Mouse (Mus musculus) heart, embryonic 12.5 days (tissue): ENCODE results near the gene Wdr37. TPM values are rescaled to one million over a fixed set of nuclear protein-coding genes. Genes with fewer than 3 reads are reported as not detected.

ENCODE experiments used
- microRNA-seq: library from miRNA; unstranded; fragments of <30 nt; microRNA quantifications from one replicate; pipeline ENCODE4, GENCODE M21; 2017
- polyA plus RNA-seq: library from polyadenylated mRNA; unstranded; fragments of >200 nt; fragmentation: Nextera tagmentation; extraction: Ambion mirVana; gene quantifications from 2 replicates; pipeline ENCODE4 v1.2.1, GENCODE M21; 2016

The Wdr37 gene
- polyA plus RNA-seq, 1 experiment from 2014 or later = 24.2 TPM

Small RNA genes within 50 kb of the gene (microRNA-seq; reads per million reads assigned to microRNA genes)
- not detected for gene Gm22750

Other genes starting within 250 kb of the Wdr37 start
- gene Idi1, start 13.6 kb upstream of the Wdr37 start, polyA plus RNA-seq = 58.4 and 63.5 TPM in 2 replicates
- gene Gm9745, start 76.3 kb upstream of the Wdr37 start, polyA plus RNA-seq = not detected in 2 replicates
- gene Idi2, start 81.0 kb upstream of the Wdr37 start, polyA plus RNA-seq = not detected in 2 replicates
- gene Gtpbp4, start 124.2 kb upstream of the Wdr37 start, polyA plus RNA-seq = 52.5 and 53.3 TPM in 2 replicates
- gene Larp4b, start 222.0 kb upstream of the Wdr37 start, polyA plus RNA-seq = 33.0 and 37.4 TPM in 2 replicates